14 mouse cellular contexts compared by ENCODE assay signal in genomic region chr11:78065906-78066305, GRCm38 (mm10). TPM values are rescaled to one million over a fixed set of nuclear protein-coding genes. Genes with fewer than 3 reads are reported as not detected.
DNase-seq lines count a peak whose midpoint lies in the region; ATAC-seq lines count a peak whose summit lies in the region.
"Had no signal": no experiment of that assay in that cellular context is flagged by ENCODE, and none has a peak within 500 bp of the region (broad histone marks: within the 10 kb centered on the region; RNA-seq: fewer than 3 reads in every experiment).

No protein-coding gene starts in this region.

- intact Hi-C loops in left cerebral cortex, postnatal 4 days (cut with DNase I) = no loop called here

- no peaks in the 10 kb centered on the region for H3K4me1 ChIP-seq in kidney, embryonic 15.5 days
- no peaks in the 10 kb centered on the region for H3K4me1 ChIP-seq in kidney, embryonic 16.5 days (ENCODE audit: insufficient read depth, low read length)
- H3K4me1 ChIP-seq in liver, embryonic 15.5 days (replicated peaks) = peaks cover 94% of the 10 kb centered on the region
- no peaks in the 10 kb centered on the region for H3K4me1 ChIP-seq in stomach, embryonic 15.5 days
- H3K4me1 ChIP-seq in hindbrain, embryonic 14.5 days (replicated peaks; ENCODE audit: control insufficient read depth, insufficient read depth, low read length) = no peaks in the 10 kb centered on the region
- H3K4me1 ChIP-seq: embryonic facial prominence, embryonic 15.5 days; hindbrain, embryonic 15.5 days; limb, embryonic 15.5 days; midbrain, embryonic 15.5 days; neural tube, embryonic 12.5 days had no signal

- ATAC-seq in kidney, embryonic 15.5 days (replicated peaks; ENCODE audit: low FRiP score) = peak; percentile 85; the same call in 1 of the 2 replicates
- ATAC-seq in kidney, embryonic 16.5 days (ENCODE audit: low FRiP score, low TSS enrichment) = no peak
- ATAC-seq in erythroblast, adult 5-6 weeks (replicated peaks; ENCODE audit: low FRiP score, poor library complexity, severe bottlenecking) = peak; percentile 72
- peak; percentile 80 for ATAC-seq in liver, embryonic 15.5 days (ENCODE audit: insufficient read depth)
- peak; percentile 87 for ATAC-seq in stomach, embryonic 15.5 days (ENCODE audit: insufficient read depth, low FRiP score, low read depth)
- ATAC-seq in hindbrain, embryonic 14.5 days (ENCODE audit: low FRiP score) = no peak
- ATAC-seq: midbrain, embryonic 15.5 days had no signal

- no peak overlapping the region for H3K4me2 ChIP-seq in kidney, embryonic 15.5 days
- H3K4me2 ChIP-seq in kidney, embryonic 16.5 days (replicated peaks; ENCODE audit: low read depth, low read length) = no peak overlapping the region
- H3K4me2 ChIP-seq in liver, embryonic 15.5 days = peak overlapping the region; percentile 78
- H3K4me2 ChIP-seq in stomach, embryonic 15.5 days = no peak overlapping the region
- H3K4me2 ChIP-seq in hindbrain, embryonic 14.5 days (replicated peaks) = no peak overlapping the region
- H3K4me2 ChIP-seq: embryonic facial prominence, embryonic 15.5 days; hindbrain, embryonic 15.5 days; limb, embryonic 15.5 days; midbrain, embryonic 15.5 days; neural tube, embryonic 12.5 days had no signal

- H3K27ac ChIP-seq in kidney, embryonic 15.5 days = no peak overlapping the region
- no peak overlapping the region for H3K27ac ChIP-seq in kidney, embryonic 16.5 days (ENCODE audit: low read length)
- H3K27ac ChIP-seq in liver, embryonic 15.5 days (replicated peaks) = peak overlapping the region; percentile 100
- no peak overlapping the region for H3K27ac ChIP-seq in stomach, embryonic 15.5 days
- no peak overlapping the region for H3K27ac ChIP-seq in hindbrain, embryonic 14.5 days
- H3K27ac ChIP-seq: embryonic facial prominence, embryonic 15.5 days; hindbrain, embryonic 15.5 days; limb, embryonic 15.5 days; midbrain, embryonic 15.5 days; neural tube, embryonic 12.5 days had no signal

- WGBS in kidney, embryonic 15.5 days = 46% methylated on average over 2 of the region's 2 CpGs
- WGBS in kidney, embryonic 16.5 days = 48% methylated on average over 2 of the region's 2 CpGs
- 23% methylated on average over 2 of the region's 2 CpGs for WGBS in liver, embryonic 15.5 days (ENCODE audit: insufficient replicate concordance)
- 42% methylated on average over 2 of the region's 2 CpGs for WGBS in stomach, embryonic 15.5 days
- WGBS in hindbrain, embryonic 14.5 days = 59% methylated on average over 2 of the region's 2 CpGs

- no peaks in the 10 kb centered on the region for H3K9me3 ChIP-seq in kidney, embryonic 15.5 days (replicated peaks)
- no peaks in the 10 kb centered on the region for H3K9me3 ChIP-seq in kidney, embryonic 16.5 days (ENCODE audit: low read length)
- H3K9me3 ChIP-seq in liver, embryonic 15.5 days (replicated peaks) = no peaks in the 10 kb centered on the region
- H3K9me3 ChIP-seq in stomach, embryonic 15.5 days = no peaks in the 10 kb centered on the region
- H3K9me3 ChIP-seq in hindbrain, embryonic 14.5 days (ENCODE audit: control insufficient read depth, low read length) = no peaks in the 10 kb centered on the region
- H3K9me3 ChIP-seq: embryonic facial prominence, embryonic 15.5 days; hindbrain, embryonic 15.5 days; limb, embryonic 15.5 days; midbrain, embryonic 15.5 days; neural tube, embryonic 12.5 days had no signal

- no peak overlapping the region for H3K9ac ChIP-seq in kidney, embryonic 15.5 days
- H3K9ac ChIP-seq in kidney, embryonic 16.5 days (replicated peaks; ENCODE audit: low read length) = no peak overlapping the region
- peak overlapping the region; percentile 70 for H3K9ac ChIP-seq in liver, embryonic 15.5 days
- H3K9ac ChIP-seq in stomach, embryonic 15.5 days = no peak overlapping the region
- no peak overlapping the region for H3K9ac ChIP-seq in hindbrain, embryonic 14.5 days
- H3K9ac ChIP-seq: embryonic facial prominence, embryonic 15.5 days; hindbrain, embryonic 15.5 days; limb, embryonic 15.5 days; midbrain, embryonic 15.5 days; neural tube, embryonic 12.5 days had no signal

- no peak for DNase-seq in left cerebral cortex, postnatal 4 days
- no peak for DNase-seq in hindbrain, embryonic 14.5 days (ENCODE audit: low spot score)
- DNase-seq: kidney, postnatal 25 days; lung, postnatal 4 days had no signal

- H3K27me3 ChIP-seq in kidney, embryonic 15.5 days = no peaks in the 10 kb centered on the region
- H3K27me3 ChIP-seq in kidney, embryonic 16.5 days (ENCODE audit: insufficient read depth, low read length) = no peaks in the 10 kb centered on the region
- H3K27me3 ChIP-seq in liver, embryonic 15.5 days = no peaks in the 10 kb centered on the region
- no peaks in the 10 kb centered on the region for H3K27me3 ChIP-seq in stomach, embryonic 15.5 days (replicated peaks)
- no peaks in the 10 kb centered on the region for H3K27me3 ChIP-seq in hindbrain, embryonic 14.5 days (ENCODE audit: control insufficient read depth, insufficient read depth, low read length)
- H3K27me3 ChIP-seq: embryonic facial prominence, embryonic 15.5 days; hindbrain, embryonic 15.5 days; limb, embryonic 15.5 days; midbrain, embryonic 15.5 days; neural tube, embryonic 12.5 days had no signal

- 0 out of 2 replicates have a peak, but pooled peaks cover 2% of the 10 kb centered on the region for H3K36me3 ChIP-seq in kidney, embryonic 15.5 days
- H3K36me3 ChIP-seq in kidney, embryonic 16.5 days (ENCODE audit: insufficient read depth, low read length) = no peaks in the 10 kb centered on the region
- no peaks in the 10 kb centered on the region for H3K36me3 ChIP-seq in liver, embryonic 15.5 days (replicated peaks)
- H3K36me3 ChIP-seq in stomach, embryonic 15.5 days = no peaks in the 10 kb centered on the region
- peaks cover 7% of the 10 kb centered on the region; the same call in 1 of the 2 replicates for H3K36me3 ChIP-seq in hindbrain, embryonic 14.5 days (replicated peaks; ENCODE audit: control insufficient read depth, insufficient read depth)
- H3K36me3 ChIP-seq: embryonic facial prominence, embryonic 15.5 days; hindbrain, embryonic 15.5 days; midbrain, embryonic 15.5 days had no signal

- H3K4me3 ChIP-seq in kidney, embryonic 15.5 days (replicated peaks) = no peak overlapping the region
- H3K4me3 ChIP-seq in kidney, embryonic 16.5 days (ENCODE audit: low read length) = no peak overlapping the region
- peak overlapping the region; percentile 24 for H3K4me3 ChIP-seq in liver, embryonic 15.5 days (replicated peaks)
- H3K4me3 ChIP-seq in stomach, embryonic 15.5 days (replicated peaks) = no peak overlapping the region
- H3K4me3 ChIP-seq in hindbrain, embryonic 14.5 days (replicated peaks; ENCODE audit: low read length) = no peak overlapping the region
- H3K4me3 ChIP-seq: embryonic facial prominence, embryonic 15.5 days; hindbrain, embryonic 15.5 days; limb, embryonic 15.5 days; midbrain, embryonic 15.5 days; neural tube, embryonic 12.5 days had no signal

RNA-seq across cellular contexts. Expression of gene Eral1, which starts 14.3 kb away (rescaled TPM):
- 34.2 and 38.4 TPM in 2 replicates for polyA plus RNA-seq in kidney, embryonic 15.5 days (2015; fragmentation: Nextera tagmentation; extraction: Ambion mirVana)
- polyA plus RNA-seq in kidney, embryonic 16.5 days (2015; fragmentation: Nextera tagmentation; extraction: Ambion mirVana) = 41.0 and 41.6 TPM in 2 replicates
- total RNA-seq in erythroblast, adult 5-6 weeks (2015; ENCODE audit: low replicate concordance) = 3.7 and 7.7 TPM in 2 replicates
- 3.9 and 7.0 TPM in 2 replicates for total RNA-seq in erythroblast, adult 5-6 weeks (2017; ENCODE audit: low replicate concordance)
- polyA plus RNA-seq in liver, embryonic 15.5 days (2015; fragmentation: Nextera tagmentation; extraction: Ambion mirVana) = 13.8 and 13.9 TPM in 2 replicates
- 26.5 and 30.6 TPM in 2 replicates for polyA plus RNA-seq in stomach, embryonic 15.5 days (2015; fragmentation: Nextera tagmentation; extraction: Ambion mirVana)
- 10 to 100 TPM; 20.0 to 21.0 TPM for total RNA-seq in left cerebral cortex, postnatal 4 days (2021)
- 30.3 and 32.6 TPM in 2 replicates for polyA plus RNA-seq in hindbrain, embryonic 14.5 days (2014; fragmentation: Nextera tagmentation; extraction: Ambion mirVana)

RNA-seq across cellular contexts. Expression of gene Flot2, which starts 28.2 kb away (rescaled TPM):
- 46.1 and 53.2 TPM in 2 replicates for polyA plus RNA-seq in kidney, embryonic 15.5 days (2015; fragmentation: Nextera tagmentation; extraction: Ambion mirVana)
- 57.4 and 61.1 TPM in 2 replicates for polyA plus RNA-seq in kidney, embryonic 16.5 days (2015; fragmentation: Nextera tagmentation; extraction: Ambion mirVana)
- 14.2 and 31.5 TPM in 2 replicates for total RNA-seq in erythroblast, adult 5-6 weeks (2015; ENCODE audit: low replicate concordance)
- 22.5 and 24.7 TPM in 2 replicates for total RNA-seq in erythroblast, adult 5-6 weeks (2017; ENCODE audit: low replicate concordance)
- polyA plus RNA-seq in liver, embryonic 15.5 days (2015; fragmentation: Nextera tagmentation; extraction: Ambion mirVana) = 25.1 and 27.3 TPM in 2 replicates
- polyA plus RNA-seq in stomach, embryonic 15.5 days (2015; fragmentation: Nextera tagmentation; extraction: Ambion mirVana) = 54.1 and 60.5 TPM in 2 replicates
- 100 to 1,000 TPM; 108 to 109 TPM for total RNA-seq in left cerebral cortex, postnatal 4 days (2021)
- 92.4 and 98.4 TPM in 2 replicates for polyA plus RNA-seq in hindbrain, embryonic 14.5 days (2014; fragmentation: Nextera tagmentation; extraction: Ambion mirVana)

RNA-seq across cellular contexts. Expression of gene Fam222b, which starts 28.6 kb away (rescaled TPM):
- polyA plus RNA-seq in kidney, embryonic 15.5 days (2015; fragmentation: Nextera tagmentation; extraction: Ambion mirVana) = 14.5 and 18.2 TPM in 2 replicates
- 14.8 and 19.3 TPM in 2 replicates for polyA plus RNA-seq in kidney, embryonic 16.5 days (2015; fragmentation: Nextera tagmentation; extraction: Ambion mirVana)
- 10.2 and 14.8 TPM in 2 replicates for total RNA-seq in erythroblast, adult 5-6 weeks (2015; ENCODE audit: low replicate concordance)
- total RNA-seq in erythroblast, adult 5-6 weeks (2017; ENCODE audit: low replicate concordance) = 1.4 and 3.7 TPM in 2 replicates
- 4.2 and 4.3 TPM in 2 replicates for polyA plus RNA-seq in liver, embryonic 15.5 days (2015; fragmentation: Nextera tagmentation; extraction: Ambion mirVana)
- 10.2 and 10.6 TPM in 2 replicates for polyA plus RNA-seq in stomach, embryonic 15.5 days (2015; fragmentation: Nextera tagmentation; extraction: Ambion mirVana)
- 10 to 100 TPM; 26.9 TPM for total RNA-seq in left cerebral cortex, postnatal 4 days (2021)
- polyA plus RNA-seq in hindbrain, embryonic 14.5 days (2014; fragmentation: Nextera tagmentation; extraction: Ambion mirVana) = 28.7 and 31.0 TPM in 2 replicates

RNA-seq across cellular contexts. Expression of gene Dhrs13, which starts 33.8 kb away (rescaled TPM):
- 16.6 and 18.3 TPM in 2 replicates for polyA plus RNA-seq in kidney, embryonic 15.5 days (2015; fragmentation: Nextera tagmentation; extraction: Ambion mirVana)
- polyA plus RNA-seq in kidney, embryonic 16.5 days (2015; fragmentation: Nextera tagmentation; extraction: Ambion mirVana) = 17.0 and 17.1 TPM in 2 replicates
- total RNA-seq in erythroblast, adult 5-6 weeks (2015; ENCODE audit: low replicate concordance) = 3.1 and 6.0 TPM in 2 replicates
- 1.5 and 3.6 TPM in 2 replicates for total RNA-seq in erythroblast, adult 5-6 weeks (2017; ENCODE audit: low replicate concordance)
- 14.9 and 16.3 TPM in 2 replicates for polyA plus RNA-seq in liver, embryonic 15.5 days (2015; fragmentation: Nextera tagmentation; extraction: Ambion mirVana)
- 17.3 and 19.4 TPM in 2 replicates for polyA plus RNA-seq in stomach, embryonic 15.5 days (2015; fragmentation: Nextera tagmentation; extraction: Ambion mirVana)
- 10 to 100 TPM; 29.1 to 33.5 TPM for total RNA-seq in left cerebral cortex, postnatal 4 days (2021)
- polyA plus RNA-seq in hindbrain, embryonic 14.5 days (2014; fragmentation: Nextera tagmentation; extraction: Ambion mirVana) = 58.8 and 59.8 TPM in 2 replicates

Comparison
In these comparisons a context has a peak if more than half of its experiments do, and no peak if none do; other contexts are left out.
1. ATAC-seq: peak in kidney, embryonic 15.5 days (single experiment), erythroblast, adult 5-6 weeks (single experiment), liver, embryonic 15.5 days (single experiment) and stomach, embryonic 15.5 days (single experiment); none in kidney, embryonic 16.5 days (single experiment) and hindbrain, embryonic 14.5 days (single experiment).